Mouse (Mus musculus) right cerebral cortex, adult 18-20 months (tissue): ENCODE results near the gene Psme3.
"Not testable (repeated sequence)": the region's sequence is repeated elsewhere in the genome, so short reads cannot be mapped to it uniquely, and the experiment has no call there.

ENCODE experiments used
- DNase-seq: peaks from one replicate; pipeline ENCODE4 v3.0.0; 2022; ENCODE audit warnings: mixed read lengths

The Psme3 gene

DNA sequence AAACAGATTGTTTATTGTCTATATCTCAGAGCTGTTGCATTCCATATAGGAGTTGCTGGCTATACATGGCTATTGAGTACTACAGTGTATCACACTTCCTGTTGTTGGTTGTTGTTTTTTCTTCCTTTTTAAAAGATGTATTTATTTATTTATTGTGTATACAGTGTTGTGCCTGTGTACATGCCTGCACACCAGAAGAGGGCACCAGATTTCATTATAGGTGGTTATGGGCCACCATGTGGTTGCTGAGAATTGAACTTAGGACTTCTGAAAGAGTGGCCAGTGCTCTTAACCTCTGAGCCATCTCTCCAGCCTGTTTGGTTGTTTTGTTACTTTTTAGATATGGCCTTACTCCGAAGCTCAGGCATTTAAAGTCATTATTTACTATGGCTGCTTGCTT lies 1.4 kb upstream of the Psme3 start:
- DNase-seq, result no peak

DNA sequence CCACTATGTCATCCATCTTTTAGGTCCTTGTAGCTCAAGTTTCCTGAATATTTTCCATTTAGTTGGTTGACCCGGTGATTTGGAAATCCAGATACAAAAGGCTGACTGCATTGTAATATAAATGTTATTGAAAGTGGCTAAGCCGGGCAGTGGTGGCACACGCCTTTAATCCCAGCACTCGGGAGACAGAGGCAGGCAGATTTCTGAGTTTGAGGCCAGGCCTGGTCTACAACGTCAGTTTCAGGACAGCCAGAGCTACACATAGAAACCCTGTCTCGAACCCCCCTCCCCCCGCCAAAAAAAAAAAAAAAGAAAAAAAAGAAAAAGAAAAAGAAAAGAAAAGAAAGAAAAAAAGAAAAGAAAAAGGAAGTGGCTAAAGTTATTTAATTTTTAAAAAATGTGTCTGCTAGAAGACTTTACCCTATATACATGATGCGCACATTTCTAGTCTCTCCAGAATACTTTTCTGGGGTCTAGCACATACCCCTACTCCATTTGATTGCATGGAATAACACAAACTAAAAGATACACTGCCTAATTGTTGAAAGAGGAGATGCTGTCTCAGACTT lies 847 bp upstream of the Psme3 start:
- DNase-seq, result no peak

DNA sequence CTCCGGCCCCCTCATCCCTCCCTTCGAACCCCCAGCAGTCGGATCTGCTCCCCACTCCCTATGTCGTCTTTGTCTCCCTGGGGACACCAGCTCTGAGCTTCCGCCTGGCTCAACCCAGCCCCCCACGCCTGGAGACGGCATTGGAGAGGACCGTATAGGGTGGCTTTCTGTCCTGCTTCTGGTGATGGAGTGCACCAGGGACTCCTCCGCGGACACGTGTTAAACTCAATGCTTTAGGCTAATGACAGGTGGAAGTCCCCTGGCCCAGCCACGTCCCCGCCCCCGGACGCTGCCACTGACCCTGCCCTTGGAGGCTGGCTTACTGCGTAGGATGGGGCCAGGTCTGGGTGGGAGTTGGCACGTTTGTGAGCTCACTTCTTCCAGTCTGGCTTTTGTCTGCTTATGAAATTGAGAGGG lies 496 bp downstream of the Psme3 start:
- no peak for DNase-seq

DNA sequence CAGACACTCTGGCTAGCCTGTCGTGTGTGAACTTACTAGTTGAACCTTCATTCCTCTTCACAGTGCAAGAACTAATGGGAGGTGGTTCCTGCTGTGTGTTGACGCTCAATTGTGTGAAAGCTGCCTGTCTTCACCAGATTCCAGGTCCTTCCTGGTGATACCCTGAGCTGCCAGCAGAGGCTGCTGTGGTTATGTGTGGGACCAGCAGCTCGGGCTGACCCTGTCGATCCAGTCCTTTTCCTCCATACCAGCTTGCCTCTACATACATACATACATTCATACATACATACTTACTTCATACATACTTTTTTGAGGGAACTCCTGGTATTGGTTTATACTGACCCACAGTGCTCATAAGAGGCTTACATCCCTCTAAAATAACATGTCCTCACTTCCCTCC lies 7.6 kb downstream of the Psme3 start:
- DNase-seq, result peak; percentile 58

DNA sequence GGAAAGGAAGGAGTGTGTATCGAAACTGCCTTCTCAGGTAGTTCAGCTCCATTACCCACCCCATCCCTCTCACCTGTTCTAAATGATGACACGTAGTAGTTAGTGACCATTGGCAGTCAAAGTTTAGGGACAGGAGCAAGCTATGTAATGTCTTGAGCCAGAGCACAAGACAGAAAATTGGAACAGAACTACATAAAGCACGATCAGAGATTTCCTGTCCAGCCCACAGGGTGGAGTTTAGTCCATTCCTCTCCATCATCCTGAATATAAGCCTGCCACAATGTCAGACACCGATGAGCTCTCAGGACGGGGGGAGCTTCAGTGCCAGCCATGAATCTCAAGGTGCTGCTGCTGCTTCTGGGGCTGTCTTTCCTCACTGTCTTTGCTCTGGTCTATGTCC lies 8.8 kb downstream of the Psme3 start, which contains the start of gene Aoc2:
TSS of gene Aoc2 (plus strand) at position 301 of the 400 bp plus-strand sequence.
- DNase-seq, result no peak

DNA sequence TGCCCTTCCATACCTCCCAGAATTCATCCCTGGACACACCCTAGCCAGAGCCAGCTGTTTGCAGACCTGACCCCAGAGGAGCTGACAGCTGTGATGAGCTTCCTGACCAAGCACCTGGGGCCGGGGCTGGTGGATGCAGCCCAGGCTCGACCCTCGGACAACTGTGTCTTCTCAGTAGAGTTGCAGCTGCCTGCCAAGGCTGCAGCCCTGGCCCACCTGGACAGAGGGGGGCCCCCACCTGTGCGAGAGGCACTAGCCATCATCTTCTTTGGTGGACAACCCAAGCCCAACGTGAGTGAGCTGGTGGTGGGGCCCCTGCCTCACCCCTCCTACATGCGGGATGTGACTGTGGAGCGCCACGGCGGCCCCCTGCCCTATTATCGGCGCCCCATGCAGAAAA lies 9.2 kb downstream of the Psme3 start:
- not testable (repeated sequence) for DNase-seq

DNA sequence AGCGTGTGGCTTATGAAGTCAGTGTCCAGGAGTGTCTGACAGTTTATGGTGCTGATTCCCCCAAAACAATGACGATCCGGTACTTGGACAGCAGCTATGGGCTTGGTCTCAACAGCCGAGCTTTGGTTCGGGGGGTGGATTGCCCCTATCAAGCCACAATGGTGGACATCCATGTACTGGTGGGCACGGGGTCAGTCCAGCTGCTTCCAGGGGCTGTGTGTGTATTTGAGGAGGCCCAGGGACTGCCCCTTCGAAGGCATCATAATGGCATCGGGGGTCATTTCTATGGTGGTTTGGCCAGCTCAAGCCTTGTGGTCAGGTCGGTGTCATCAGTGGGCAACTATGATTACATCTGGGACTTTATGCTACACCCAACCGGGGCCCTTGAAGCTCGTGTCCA lies 10.1 kb downstream of the Psme3 start:
- DNase-seq, result no peak

DNA sequence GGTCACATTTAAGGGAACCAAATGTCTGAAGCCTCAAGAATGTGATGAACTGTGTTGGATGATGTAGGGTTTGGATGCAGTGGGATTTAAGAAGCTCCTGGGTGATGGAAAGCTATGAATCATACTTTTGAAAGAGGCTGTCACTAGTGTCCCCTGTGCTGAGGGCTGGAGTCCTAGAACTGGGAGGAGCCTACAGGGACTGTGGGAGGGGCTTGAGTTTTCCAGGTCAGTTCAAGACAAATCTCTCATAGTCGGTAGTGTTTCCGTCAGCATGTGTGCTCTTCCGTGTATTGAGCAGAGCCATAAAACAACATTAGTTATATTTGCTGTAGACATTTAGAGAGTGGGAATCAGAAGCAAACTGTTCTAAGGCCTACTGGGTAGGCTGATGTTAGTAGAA lies 11.3 kb downstream of the Psme3 start:
- DNase-seq, result no peak

DNA sequence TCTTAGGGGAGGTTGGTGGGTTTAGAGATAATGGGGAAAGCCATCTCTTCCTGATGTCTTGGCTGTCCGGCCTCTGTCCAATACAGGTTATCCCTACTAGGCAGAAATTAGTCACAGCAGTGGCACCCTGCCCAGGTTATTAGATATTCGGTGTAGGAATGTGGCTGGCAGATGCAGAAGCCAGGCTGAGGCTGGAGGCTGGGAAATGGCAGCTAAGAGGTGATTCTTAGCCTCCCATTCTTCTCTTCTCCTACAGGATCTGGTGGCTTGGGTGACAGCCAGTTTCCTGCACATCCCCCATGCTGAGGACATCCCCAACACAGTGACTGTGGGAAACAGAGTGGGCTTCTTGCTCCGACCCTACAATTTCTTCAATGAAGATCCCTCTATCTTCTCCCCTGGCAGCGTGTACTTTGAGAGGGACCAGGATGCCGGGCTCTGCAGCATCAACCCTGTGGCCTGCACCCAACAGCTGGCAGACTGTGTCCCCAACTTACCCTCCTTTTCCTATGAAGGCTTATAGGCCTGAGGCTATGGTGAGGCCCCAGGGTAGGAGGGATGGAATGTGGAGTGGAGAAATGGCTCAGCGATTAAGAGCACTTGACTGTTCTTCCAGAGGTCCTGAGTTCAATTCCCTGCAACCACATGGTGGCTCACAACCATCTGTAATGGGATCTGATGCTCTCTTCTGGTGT lies 13.1 kb downstream of the Psme3 start:
- peak; percentile 37 for DNase-seq

DNA sequence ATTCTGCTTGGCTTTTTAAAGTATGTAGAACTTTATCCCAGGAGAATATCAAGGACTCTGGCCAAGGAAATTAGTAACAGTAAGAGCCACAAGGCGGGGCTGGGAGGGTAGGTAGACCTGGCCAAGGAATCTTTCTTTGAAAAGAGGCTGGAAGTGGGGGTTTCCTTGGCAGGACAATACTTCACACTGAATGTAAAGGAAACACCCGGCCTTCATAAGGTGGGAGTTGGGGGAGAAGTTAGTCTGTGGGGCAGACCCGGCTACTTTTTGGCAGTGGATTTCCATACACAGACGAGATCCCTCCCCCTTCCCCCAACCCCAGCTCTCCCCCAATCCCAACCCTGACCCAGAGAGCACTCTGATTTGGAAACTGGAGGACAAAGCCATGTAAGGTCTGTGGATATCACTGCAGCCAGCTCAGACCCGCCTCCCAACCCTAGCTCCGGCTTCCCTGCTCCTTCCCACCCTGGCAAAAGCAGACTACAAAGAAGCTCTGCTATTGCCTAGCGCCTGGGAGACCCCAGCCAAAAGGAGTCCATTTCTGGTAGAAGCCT lies 14.4 kb downstream of the Psme3 start, which contains the start of gene Aoc3:
TSS of gene Aoc3 (plus strand) at position 235 of the 554 bp plus-strand sequence.
- DNase-seq, result no peak

DNA sequence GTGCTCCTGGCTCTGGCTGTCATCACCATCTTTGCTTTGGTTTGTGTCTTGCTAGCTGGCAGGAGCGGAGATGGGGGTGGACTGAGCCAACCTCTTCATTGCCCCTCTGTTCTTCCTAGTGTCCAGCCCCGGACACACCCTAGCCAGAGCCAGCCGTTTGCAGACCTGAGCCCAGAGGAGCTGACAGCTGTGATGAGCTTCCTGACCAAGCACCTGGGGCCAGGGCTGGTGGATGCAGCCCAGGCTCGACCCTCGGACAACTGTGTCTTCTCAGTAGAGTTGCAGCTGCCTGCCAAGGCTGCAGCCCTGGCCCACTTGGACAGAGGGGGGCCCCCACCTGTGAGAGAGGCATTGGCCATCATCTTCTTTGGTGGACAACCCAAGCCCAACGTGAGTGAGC lies 14.9 kb downstream of the Psme3 start:
- DNase-seq, result not testable (repeated sequence)

DNA sequence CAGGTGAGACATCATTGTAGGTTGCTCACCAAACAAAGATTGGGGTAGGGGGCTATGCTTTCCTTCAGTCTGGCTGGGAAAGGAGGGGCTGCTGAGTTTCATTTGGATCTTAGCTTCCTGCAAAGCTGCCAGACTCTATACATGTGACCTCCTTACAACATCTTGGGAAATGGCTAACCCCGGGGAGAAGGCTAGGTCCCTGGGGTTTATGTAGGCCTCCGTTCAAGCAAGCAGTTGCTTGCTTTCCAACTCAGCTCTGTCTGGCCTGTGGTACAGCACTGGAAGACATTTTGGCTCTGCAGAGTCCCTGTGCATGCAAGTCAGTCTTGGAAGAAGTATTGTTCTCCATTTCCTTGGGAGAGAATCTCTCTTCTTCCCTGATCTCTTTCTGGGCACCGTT lies 16.5 kb downstream of the Psme3 start:
- no peak for DNase-seq

DNA sequence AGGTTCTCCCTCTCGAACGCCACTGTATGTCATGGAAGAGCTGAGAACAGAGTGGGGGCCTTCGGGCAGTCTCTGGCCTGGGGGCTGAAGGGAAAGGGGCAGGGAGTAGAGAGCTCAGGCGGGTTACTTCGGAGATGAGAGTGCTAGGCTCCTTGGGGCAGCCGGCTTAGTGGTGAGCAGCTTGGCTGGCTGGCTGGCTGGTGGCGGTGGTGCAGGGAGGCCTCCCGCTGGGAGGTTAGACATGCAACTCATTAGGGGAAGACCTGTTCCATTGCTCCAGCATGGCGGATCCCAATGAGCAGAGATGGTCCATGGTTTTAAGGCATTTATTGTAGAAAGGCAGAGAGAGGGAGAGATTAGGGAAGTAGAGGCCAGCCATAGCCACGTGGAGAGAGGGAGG lies 18.0 kb downstream of the Psme3 start:
- DNase-seq, result no peak

DNA sequence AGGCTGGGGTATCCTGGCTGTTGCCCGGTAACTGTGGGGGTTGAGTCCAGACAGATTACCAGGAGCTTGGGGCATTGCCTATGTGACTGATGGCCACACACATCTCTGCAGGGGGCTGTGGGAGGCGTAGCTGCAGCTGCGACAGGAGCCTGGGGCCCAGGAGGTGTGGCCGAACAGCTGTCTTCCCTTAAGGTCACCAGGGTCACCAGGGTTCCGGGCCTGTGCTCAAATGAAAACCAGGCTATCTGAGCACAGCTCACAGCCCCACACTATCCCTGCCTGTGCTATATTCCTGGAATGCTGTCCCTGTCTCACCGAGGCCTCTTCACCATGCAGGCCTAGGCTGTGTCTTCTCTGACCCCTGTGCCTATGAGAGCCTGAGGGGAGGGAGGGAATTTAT lies 18.5 kb downstream of the Psme3 start:
- no peak for DNase-seq

DNA sequence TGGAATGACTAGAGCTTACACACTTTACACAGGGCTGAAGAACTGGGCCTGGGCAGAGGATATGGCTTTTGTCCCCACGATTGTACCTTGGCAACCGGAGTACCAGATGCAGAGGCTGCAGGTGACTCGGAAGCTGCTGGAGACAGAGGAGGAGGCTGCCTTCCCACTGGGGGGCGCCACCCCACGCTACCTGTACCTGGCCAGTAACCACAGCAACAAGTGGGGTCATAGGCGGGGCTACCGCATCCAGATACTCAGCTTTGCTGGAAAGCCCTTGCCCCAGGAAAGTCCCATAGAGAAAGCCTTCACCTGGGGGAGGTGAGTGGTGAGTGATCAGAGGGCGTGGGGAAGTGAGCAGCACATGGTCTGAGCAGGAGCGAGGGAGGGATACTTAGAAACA lies 19.7 kb downstream of the Psme3 start:
- no peak for DNase-seq

DNA sequence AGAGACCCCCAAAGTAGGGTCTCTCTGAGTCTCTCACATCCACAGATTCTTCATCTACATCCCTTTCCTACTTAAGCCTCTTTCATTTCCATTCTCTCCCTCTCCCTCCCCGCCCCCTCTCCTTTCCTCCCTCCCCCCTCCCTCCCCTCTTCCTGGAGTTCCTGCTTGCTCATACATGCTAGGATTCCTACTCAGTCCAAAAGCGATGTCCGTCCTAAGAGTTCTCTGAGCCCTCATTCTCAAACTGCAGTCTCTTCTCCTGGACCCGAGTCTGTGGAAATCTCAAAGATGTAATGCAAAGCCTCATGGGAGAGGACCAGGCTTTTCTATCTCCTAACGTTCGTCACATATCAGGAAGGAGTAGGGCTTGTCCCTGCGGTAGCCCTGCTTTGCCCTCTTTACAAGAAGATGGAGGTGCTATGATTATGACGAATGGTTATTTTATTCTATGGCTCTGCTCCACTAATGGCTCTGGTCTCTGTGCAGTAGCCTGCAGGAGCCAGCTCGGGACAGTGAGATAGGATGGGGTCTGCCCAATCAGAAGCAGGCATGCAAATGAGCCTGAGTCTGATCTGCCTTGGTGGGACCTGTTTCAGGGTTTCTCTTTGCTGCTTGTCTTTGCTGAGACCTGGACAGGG lies 22.2 kb downstream of the Psme3 start:
- no peak for DNase-seq

DNA sequence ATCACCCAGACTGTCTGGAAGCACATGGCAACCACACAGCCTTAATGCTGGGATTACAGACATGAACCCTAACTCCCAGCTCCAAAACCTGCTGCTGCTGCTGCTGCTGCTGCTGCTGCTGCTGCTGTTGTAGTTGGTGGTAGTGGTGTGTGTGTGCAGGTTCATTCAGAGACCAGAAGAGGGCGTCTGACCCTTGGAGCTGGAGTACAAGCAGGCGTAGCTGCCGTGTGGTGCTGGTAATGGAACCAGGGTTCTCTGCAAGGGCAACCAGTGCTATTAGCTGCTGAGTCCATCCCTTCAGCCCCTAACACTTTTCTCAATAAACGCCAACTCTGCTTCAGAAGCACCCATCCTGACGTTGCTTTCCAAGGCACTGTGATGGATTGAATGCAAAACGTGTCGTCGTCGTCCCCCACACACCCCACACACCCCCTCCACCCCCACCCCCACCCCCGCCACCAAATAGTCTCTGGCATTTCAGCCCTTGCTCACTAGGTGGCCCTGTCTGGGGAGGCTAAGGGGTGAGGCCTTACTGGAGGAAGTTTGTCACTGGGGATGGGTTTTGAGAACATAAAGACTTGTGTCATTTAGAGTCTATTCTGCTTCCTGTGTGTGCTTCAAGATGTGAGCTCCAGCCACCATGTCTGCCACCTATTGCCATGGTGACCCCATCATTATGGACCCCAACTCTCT lies 31.2 kb downstream of the Psme3 start:
- DNase-seq, result no peak

DNA sequence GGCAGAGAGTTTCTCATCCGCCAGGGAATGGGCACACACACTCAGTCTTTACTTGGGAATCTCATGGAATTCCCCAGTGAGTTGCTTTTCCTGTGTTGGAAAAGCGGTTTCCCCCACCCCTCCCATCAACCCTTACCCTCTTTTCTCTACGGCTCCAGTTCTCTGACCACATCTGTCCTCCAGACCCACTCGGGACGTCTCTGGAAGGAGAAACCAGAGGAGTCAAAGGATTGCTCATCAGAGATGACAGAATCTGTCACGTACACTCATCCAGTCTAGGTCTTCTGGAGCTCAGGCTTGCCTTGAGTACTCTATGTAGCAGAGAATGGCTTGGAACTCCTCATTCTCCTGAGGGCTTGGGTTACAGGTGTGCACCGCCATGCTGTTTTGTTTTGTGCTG lies 32.8 kb downstream of the Psme3 start:
- no peak for DNase-seq

DNA sequence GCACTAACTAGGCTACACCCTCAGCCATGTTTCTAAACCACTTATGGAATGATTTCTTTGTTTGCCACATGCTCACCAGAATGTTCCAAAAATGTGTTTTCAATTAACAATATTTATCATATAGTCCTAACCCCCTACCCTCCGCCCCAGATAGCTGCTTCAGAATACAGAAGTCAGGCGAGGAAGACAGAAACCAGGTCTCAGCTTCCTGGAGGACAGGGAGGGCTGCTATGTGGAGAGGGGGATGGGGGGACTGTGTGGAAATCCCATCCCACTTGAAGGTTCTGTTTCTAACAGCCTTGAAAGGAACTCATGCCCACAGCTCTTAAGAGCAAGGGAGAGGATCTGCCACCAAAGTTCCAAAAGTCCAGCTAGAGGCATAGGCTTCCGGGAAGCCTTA lies 33.2 kb downstream of the Psme3 start:
- no peak for DNase-seq

DNA sequence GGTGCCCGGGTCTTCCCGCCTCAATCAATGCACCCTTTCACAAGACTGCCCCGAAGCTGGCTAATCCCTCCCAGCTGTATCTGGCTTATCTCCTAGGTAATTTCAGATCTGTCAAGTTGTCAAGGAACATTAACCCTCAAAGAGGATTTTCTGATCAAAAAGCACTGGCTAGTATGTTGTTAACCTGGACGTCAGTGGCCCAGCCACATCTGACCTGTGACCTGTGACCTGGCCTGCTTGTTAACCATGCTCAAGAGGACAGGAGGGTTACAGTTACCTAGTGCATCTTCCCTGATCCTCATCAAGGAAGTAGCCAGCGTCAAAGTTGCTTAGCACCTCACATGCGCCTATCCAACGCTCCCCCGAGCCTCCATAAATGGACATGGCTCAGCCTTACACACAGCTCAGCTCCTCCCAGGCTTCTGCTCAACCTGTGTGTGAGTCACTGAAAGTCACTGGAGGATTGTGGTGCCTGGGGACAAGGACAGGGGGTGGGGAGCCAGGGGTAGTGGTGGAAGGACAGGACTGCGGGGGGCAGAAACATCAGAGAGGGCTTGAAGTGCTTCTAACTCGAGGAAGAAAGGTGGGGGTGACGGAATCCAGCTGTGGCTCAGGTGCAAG lies 35.2 kb downstream of the Psme3 start:
- DNase-seq, result no peak

DNA sequence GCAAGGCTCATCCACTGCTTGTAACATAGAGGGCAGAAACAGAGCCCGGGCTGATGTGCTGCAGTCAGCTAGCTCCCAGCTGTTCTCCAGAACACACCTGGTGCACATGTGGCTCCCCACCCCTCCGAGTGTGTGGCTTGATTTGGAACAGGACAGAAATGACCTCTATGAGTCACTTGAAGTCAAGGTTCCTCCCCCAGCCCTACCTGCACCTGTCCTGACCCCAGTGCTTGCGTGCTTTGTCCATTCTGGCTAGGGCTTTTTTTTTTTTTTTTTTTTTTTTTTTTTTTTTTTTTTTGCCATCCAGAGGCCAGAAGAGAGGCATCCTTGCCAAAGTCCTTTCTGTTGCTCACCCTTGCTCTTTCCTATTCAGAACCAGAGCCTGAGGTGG lies 35.7 kb downstream of the Psme3 start:
- no peak for DNase-seq

DNA sequence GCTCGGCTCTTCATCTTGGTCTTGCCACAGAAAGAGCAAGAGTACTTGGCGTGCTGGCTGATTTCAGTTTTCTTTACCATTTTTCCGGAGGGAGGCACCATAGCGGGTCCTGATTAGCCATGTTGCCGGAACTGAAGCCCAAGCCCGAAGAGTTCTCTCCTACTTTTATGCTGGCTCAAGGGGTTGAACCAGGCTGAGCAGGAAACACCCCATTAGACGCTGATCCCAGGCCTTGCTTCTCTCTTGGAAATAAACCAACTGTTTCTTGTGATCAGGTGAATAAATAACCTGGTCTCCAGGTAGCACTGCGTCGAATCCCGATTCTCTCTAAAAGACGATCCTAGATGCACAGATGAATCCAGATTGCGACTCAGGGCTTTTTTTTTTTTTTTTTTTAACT lies 37.4 kb downstream of the Psme3 start:
- no peak for DNase-seq

DNA sequence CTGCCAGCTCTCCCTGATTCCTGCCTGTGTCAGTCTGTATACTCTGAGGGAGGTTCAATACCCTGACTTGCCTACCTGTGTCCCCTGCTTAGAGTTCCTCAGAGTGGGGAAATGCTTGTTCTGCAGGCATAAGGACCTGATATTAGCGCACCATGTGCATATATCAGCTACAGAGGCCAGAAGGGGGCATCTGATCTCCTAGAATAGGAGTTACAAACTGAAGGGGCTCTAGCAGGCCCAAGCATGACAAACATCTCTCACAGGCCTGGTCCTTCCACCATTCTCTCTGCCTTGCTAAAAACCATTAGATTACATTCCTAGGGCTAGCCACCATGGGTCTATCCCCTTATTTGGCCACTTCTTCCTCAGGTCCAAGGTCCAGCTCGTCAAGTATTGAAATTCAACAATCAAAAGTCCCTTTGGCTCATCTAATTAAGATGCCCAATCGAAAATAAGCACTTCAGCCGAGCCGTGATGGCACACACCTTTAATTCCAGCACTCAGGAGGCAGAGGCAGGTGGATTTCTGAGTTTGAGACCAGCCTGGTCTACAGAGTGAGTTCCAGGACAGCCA lies 38.5 kb downstream of the Psme3 start:
- DNase-seq, result no peak
